Mouse (Mus musculus): ENCODE data around the gene Cd3g.

DNA sequence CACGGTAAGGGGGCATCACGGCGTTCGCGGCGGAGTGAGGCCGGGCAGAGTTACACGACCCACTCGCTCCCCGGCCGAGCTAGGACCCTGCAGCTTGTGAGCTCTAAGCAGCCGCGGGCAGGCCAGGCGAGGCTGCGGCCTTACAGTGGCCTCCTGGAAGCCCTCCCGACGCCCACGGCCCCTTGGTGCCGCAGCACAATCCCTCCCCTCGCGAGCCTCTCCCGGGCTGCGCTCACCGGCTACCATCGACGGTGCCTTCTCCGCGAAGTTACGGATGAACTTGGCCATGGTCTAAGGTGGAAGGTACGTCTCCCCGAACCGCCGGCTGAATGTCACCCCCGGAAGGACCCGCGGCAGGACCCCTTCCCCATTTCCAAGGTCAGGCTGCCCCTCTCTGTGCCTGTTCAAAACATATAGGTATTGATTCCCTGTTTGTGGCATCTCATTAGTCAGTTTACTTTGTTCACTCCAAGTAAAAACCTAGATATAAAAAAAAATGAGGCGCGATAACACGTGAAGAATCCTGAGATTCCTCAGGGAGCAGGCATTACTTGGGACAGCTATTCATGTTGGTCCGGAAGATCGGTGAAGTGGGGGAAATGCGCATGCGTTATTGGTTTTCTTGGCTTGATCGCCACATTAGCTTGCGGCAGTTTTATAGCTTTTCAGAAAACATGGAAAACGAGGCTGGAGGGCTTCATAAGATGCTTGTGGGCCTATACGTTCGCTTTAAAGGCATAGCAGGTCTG is 59.7 kb downstream of the Cd3g start, which contains the start of gene Atp5l:
- TF ChIP-seq GATA1 (IDR thresholded peaks at IDR 0.05; ENCODE audit: borderline replicate concordance, low read length) (no peak), FLI1 (IDR thresholded peaks at IDR 0.05; ENCODE audit: low read length) (no peak)

Measured in megakaryocyte, embryonic 14.5 days (primary cell).